Mouse (Mus musculus): ENCODE measurements around the gene Nqo2.
"Not testable (repeated sequence)": the region's sequence is repeated elsewhere in the genome, so short reads cannot be mapped to it uniquely, and the experiment has no call there.

Gene Nqo2

DNA sequence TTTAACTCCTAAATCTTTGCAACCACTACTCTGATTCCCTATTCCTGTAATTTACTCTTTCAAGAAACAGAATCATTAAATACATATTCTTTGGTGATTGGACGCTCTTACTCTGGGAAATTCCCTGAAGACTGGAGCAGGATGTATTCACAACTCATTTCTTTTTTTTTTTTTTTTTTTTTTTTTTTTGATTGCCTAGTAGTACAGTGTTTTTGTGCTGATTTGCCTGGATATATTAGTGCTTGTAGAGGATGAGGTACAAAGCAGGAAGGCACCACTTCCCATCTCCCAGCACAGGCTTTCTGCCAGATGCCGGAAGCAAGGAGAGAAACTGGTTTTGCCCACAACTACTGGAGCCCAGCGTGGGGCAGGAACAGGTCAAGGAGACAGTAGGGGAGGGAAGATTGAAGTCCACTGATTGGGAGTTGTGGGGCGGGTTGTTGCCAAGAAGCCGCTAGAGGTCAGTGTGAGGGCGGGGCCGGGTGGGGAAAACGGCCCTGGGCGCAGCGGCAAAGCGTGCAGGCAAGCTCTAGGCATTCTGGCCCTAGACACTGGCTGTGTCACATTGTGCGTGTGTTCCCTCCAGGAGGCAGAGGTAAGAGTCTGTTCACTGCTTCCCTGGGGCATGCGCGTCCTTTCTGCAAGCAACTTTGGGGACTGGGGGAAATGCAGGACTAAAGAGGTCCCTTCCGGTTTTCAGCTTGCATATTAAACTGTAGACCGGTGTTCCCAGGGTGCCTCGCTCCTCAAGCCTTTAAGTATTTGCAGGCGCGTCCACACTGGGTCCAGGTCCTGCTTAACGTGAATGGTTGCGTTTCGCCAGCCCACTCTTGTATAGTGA, at the start of gene Nqo2:
Gene Nqo2, plus strand, starts transcription at position 482 of the 841 bp plus-strand sequence.
- peak; percentile 82 for DNase-seq (ENCODE audit: low spot score)

DNA sequence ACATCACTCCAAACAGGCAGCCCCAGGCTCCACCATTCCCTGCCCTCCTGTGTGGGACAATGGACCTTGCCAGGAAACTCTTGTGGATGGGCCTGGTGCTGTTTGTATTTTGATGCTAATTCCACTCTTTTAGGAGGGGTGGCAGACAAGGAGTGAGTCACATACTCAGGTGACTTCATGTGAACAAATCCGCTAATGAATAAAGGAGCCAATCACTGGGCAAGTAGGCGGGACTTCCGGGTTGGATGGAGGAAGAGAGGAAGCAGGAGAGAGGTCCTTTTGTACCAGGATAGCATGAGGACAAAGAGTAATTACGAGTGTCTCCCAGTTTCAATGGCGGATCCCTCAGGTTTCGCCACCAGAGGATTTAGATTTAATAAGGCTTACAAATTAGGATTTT, 43.4 kb upstream of the Nqo2 start:
- DNase-seq (ENCODE audit: low spot score), result no peak

DNA sequence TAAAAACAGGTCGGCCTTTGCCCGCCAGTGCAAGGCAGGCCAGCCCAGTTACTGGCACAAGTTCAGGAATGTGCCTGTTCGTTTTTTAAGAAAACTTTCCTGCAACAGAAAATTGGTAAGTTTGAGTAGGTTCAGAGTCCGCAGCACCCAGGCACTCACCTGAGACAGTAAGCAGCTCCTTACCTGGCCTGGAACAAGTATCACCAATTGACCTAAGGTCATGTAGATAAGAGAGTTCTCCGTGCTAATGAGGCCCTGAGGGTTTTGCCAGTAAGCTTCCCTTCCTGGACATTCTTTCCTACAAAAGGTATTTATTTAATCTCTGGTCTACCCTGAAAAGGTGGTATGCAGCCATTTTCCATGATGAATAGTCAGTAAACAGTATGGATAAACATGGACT, 42.8 kb upstream of the Nqo2 start:
- no peak for DNase-seq (ENCODE audit: low spot score)

GRCm38 (mm10) chr13:33930281-33930680, 34.2 kb upstream of the Nqo2 start:
- no peak for DNase-seq (ENCODE audit: low spot score)

DNA sequence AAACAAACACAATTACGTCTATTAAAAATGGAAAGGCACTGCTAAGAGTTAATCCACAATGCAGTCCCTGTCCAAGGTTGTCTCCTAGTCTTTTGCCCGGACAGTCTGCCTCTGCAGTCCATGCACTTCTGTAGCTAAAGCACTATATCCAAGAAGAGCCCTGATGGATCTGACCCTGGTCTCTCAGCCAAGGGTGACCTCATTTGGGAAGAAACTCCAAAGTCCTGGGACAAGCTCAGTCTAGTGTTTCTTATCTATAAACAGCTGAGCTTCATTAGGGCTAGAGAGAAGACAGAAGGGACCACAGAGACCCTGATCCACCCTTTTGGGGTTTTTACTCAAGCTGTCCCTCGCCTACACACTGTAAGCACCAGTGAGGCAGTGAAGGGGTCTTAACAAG, 33.6 kb upstream of the Nqo2 start:
- DNase-seq (ENCODE audit: low spot score), result peak; percentile 16

DNA sequence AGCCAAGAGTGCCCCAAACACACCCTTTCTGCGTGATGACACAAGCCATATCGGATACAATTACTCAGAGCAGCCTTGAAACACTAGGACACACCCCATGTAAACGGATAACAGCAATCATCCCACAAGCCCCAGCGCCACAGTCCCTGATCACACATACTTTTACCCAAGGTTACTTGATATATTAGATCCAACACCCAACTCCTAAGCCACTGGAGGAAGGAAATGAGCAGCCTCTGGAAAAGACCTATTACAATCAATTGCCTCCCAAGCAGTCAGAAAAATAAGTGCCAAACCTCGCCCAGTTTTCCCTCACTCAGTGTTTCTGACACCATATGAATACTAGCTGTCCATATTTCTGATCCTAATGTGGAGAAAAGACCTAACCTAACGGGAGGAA, 29.7 kb upstream of the Nqo2 start:
- no peak for DNase-seq (ENCODE audit: low spot score)

GRCm38 (mm10) chr13:33935465-33936181, 28.9 kb upstream of the Nqo2 start:
- DNase-seq (ENCODE audit: low spot score), result peak; percentile 69

- peak; percentile 50 for DNase-seq (ENCODE audit: low spot score)
These were observed 27.3 kb upstream of the Nqo2 start for GRCm38 (mm10) chr13:33937151-33937550.

GRCm38 (mm10) chr13:33937587-33937986, 26.9 kb upstream of the Nqo2 start:
- DNase-seq (ENCODE audit: low spot score), result not testable (repeated sequence)

GRCm38 (mm10) chr13:33941288-33941808, 23.1 kb upstream of the Nqo2 start:
- no peak for DNase-seq (ENCODE audit: low spot score)

DNA sequence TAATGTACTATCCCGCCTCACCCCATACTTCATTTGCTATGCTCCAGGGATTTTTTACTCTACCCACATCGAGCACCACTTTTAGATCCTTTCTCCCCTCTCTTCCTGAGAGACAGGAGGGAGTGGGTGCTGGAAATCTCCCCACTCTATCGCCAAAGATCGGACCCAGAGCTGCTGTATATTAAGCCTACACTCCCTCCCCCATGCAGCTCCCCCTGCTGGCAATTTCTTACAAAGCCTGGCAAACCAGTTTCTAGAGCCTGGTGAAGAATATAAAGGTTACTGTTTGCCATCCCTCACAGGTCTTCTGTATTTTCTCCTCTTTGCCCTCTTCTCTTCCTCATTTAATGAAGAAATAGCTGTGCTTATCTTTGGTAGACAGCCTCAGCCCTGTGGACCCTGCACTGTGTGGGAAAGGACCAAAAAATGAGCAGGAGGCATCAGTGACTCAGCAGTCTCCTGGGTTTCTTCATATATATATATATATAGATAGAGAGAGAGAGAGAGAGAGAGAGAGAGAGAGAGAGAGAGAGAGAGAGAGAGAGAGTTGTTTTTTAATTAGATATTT, 22.2 kb upstream of the Nqo2 start:
- no peak for DNase-seq (ENCODE audit: low spot score)

GRCm38 (mm10) chr13:33951308-33952074, 13.0 kb upstream of the Nqo2 start:
- peak; percentile 65 for DNase-seq (ENCODE audit: low spot score)

DNA sequence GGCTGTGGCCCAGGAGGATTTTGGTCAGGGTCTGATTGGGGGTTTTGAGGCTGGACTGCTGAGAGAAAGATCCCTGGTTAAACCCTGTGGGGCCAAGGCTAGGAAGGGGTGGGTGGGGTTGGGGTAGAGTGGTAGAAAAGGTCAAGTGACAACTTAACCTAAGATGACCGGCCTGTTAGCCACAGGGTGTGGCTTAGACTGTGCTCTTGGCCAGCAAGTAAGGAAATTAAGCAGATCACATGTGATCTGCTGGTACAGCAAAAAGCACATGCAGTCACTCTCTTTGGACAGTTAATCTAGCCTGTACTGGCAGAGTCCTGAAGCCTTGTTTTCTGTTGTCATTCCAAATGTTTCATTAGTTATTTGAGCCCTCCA, 12.4 kb upstream of the Nqo2 start:
- peak; percentile 61 for DNase-seq (ENCODE audit: low spot score)

GRCm38 (mm10) chr13:33952947-33953346, 11.5 kb upstream of the Nqo2 start:
- DNase-seq (ENCODE audit: low spot score), result no peak

- peak; percentile 67 for DNase-seq (ENCODE audit: low spot score)
These were observed 7.7 kb upstream of the Nqo2 start for GRCm38 (mm10) chr13:33956571-33957421.

GRCm38 (mm10) chr13:33959771-33960170, 4.7 kb upstream of the Nqo2 start:
- no peak for DNase-seq (ENCODE audit: low spot score)

DNA sequence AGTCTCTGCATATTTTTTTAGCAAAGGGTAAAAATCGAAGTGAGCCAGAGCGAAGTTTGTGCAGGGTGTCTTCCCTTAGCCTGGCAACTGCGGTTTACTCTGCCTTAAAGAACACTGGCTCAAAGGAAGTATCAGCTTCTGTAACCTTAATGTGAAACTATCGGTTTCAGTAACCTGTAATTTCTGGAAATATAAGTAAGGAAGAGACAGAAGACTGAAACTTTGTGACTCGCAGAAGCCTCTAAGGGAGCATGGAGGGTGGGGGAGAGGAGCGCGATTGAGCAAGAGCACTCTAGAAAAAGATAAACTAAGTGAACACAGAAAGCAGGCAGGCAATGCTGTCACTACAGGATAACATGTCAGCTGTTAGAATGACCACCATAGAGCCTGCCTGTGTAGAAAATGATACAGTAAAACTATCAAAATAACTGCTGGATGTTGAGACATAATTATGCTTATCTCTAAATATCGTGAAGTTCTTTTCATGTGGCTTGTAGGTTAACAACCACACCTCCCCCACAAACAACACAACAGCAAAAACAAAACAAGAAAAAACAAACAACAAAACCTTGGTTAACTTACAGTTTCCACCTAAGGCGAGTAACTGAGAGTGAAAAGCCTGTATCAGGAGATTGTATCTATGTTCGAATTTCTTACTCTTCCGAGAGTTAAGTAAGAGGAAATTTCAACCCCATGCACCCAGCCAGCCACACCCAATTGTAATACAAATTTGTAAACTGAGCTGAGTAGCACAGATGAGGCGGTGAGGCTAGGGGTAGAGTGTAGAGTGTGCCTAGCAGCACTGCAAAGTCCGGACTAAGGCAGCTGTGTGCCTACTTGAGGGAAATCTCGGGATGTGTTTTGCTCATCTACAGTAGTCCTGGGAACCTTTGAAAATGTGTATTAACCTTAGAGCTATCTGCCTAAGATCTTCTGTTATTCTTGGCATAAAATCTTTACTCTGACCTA, 853 bp downstream of the Nqo2 start:
- no peak for DNase-seq (ENCODE audit: low spot score)

DNA sequence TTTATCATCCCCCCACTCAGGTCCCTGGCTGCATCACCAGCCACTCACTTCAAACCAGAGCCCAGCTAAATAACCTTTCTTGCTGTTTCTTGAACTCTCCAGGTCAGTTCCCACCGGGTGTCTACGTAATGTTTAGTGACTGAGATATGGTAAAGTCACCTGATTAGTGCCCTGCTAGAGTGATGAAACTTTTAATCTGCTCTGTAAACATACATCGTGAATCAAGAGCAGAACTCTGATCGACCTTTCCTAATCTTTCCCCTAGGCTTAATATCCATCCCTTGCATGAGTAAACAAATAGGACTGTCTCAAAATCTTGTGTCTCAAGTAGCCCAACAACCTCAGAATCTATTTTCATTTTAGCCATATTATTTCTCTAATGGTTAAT, 1.5 kb downstream of the Nqo2 start:
- DNase-seq (ENCODE audit: low spot score), result no peak

GRCm38 (mm10) chr13:33966574-33966973, 2.1 kb downstream of the Nqo2 start:
- no peak for DNase-seq (ENCODE audit: low spot score)

DNA sequence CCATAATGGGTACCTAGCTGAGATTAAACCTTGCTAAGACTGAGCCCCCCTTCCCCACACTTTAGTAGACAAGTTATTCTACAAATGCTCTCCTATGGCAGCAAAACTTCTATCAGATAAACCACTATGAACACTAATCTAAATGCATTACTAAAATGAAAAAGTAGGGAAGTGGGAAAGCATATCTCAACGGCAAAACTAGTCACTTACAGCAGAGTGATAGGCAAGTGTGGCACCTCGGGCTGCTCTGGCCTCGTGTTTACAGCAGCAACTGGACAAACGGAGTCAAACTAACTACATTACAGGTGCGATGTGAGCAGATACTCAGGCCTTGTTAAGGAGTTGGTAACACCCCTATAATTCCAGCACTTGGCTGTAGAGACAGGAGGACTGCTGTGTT, 25.1 kb downstream of the Nqo2 start:
- no peak for DNase-seq (ENCODE audit: low spot score)

Measured in adipocyte (in vitro differentiated cells).